Mouse (Mus musculus) embryonic facial prominence, embryonic 14.5 days (tissue): Measurements from ENCODE around the gene Rab3gap2. TPM values are rescaled to one million over a fixed set of nuclear protein-coding genes. Genes with fewer than 3 reads are reported as not detected.

ENCODE experiments used
- ATAC-seq: fragments of 200-750 bp; cut with Nextera tagmentation; 2 replicates; pipeline ENCODE4 v1.8.0; 2017; ENCODE audit warnings: low read depth, moderate number of reproducible peaks, moderate TSS enrichment
- DNase-seq: peaks from one replicate; pipeline ENCODE4 v3.0.0-alpha.2; 2015; ENCODE audit warnings: low spot score
- H3K27ac ChIP-seq: fragments of 300-500 bp; sonication (generic); replicated peaks from 2 replicates; pipeline ENCODE4 v1.5.1; 2014; ENCODE audit warnings: low read depth, mild to moderate bottlenecking, low read length, moderate library complexity
- H3K27me3 ChIP-seq: fragments of 300-500 bp; sonication (generic); replicated peaks from 2 replicates; pipeline ENCODE4 v1.6.1; 2014; ENCODE audit warnings: low read length; ENCODE audit not compliant: control insufficient read depth, insufficient read depth
- H3K36me3 ChIP-seq: fragments of 300-500 bp; sonication (generic); 2 replicates; pipeline ENCODE4 v1.6.1; 2014; ENCODE audit warnings: low read length, mixed read lengths; ENCODE audit not compliant: control insufficient read depth, insufficient read depth
- H3K4me1 ChIP-seq: fragments of 300-500 bp; sonication (generic); 2 replicates; pipeline ENCODE4 v1.6.1; 2014; ENCODE audit warnings: antibody characterized with exemption, low read length; ENCODE audit not compliant: control insufficient read depth, insufficient read depth
- H3K4me2 ChIP-seq: fragments of 300-500 bp; sonication (generic); 2 replicates; pipeline ENCODE4 v1.6.1; 2014; ENCODE audit warnings: low read depth, mild to moderate bottlenecking, low read length, moderate library complexity, mixed read lengths
- H3K4me3 ChIP-seq: fragments of 300-500 bp; sonication (generic); 2 replicates; pipeline ENCODE4 v1.5.1; 2014; ENCODE audit warnings: low read depth, mild to moderate bottlenecking, low read length
- H3K9ac ChIP-seq: fragments of 300-500 bp; sonication (generic); 2 replicates; pipeline ENCODE4 v1.6.1; 2014; ENCODE audit warnings: low read depth, mild to moderate bottlenecking, low read length, moderate library complexity, mixed read lengths
- H3K9me3 ChIP-seq: fragments of 300-500 bp; sonication (generic); 2 replicates; pipeline ENCODE4 v1.6.1; 2016; ENCODE audit warnings: low read length; ENCODE audit not compliant: control insufficient read depth
- WGBS: fragments of 180-500 bp; shearing (Covaris S2); extraction: QIAGEN DNeasy Blood & Tissue Kit; methylation state at CpG from one replicate; pipeline ENCODE4 v1.1.7; 2014; 5-methylcytosine and 5-hydroxymethylcytosine counted together
- polyA plus RNA-seq: library from polyadenylated mRNA; unstranded; fragments of >200 nt; fragmentation: Nextera tagmentation; extraction: Ambion mirVana; gene quantifications from 2 replicates; pipeline ENCODE4 v1.2.1, GENCODE M21; 2014

The Rab3gap2 gene
- 23.9 and 24.2 TPM in 2 replicates for polyA plus RNA-seq

DNA sequence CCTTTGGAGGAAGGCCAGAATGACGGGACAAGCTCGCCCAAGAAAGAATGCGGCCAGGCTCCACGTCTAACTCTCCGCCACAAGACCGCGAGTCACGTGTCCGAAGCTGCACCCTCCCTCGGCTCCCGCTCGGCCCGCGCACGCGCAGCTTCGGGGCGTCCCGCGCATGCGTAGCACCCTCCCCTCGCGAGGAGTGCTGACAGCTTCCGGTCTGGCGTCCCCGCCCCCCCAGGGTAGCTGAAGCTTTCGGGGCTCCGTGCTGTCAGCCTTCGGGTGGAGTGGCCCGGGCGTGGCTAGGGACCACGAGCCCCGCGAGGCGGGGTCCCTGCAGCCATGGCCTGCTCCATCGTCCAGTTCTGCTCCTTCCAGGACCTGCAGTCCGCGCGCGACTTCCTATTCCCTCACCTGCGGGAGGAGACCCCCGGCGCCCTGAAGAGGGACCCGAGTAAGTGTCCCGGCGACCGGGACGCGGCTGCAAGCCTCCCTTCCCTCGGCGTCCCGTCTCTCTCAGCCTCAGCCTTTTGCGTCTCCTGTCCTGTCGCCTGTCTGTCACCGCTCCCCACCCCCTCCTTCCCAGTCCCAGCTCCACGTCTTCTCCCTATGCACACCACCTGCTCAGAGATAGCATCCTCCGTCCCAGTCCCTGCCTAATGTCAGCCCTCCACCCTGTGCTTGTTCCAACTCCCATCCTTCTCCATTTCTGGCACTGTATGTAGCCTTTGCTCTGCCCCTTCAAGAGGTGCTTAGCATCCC is at the start of gene Rab3gap2:
Rab3gap2 (plus strand) TSS at position 209 of the 753 bp plus-strand sequence.
- Histone ChIP-seq H3K36me3 (peaks cover 4% of the 10 kb centered on the region; the same call in 1 of the 2 replicates), H3K27ac (peak within 1 kb of the TSS; percentile 71), H3K4me2 (peak within 1 kb of the TSS; percentile 86), H3K4me1 (peaks cover 18% of the 10 kb centered on the region; the same call in 1 of the 2 replicates), H3K27me3 (no peaks in the 10 kb centered on the region), H3K4me3 (peak within 1 kb of the TSS; percentile 96), H3K9ac (peak within 1 kb of the TSS; percentile 92), H3K9me3 (no peaks in the 10 kb centered on the region)
- DNase-seq (peak; percentile 97), ATAC-seq (peak; percentile 96)
- under 1% methylated on average over 37 of the region's 57 CpGs for WGBS

DNA sequence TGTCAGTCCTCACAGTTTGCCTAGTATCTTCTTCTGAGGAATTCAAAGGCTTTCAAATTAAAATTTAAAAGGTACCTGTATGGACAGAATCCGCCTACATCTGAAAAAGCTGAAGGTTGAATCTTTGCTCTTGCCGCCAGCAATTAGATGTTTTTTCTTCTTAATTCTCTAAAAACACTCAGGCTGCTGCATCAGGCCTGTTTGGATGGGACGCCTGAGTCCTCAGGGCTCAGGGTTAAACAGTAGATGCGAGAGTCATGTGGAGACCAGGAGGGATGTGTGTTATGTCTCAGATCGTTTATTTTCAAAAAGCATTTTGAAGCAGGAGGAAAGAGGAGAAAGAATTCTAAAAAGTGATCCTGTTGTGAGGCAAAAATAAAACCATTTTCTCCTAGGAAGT is 30.3 kb upstream of the Rab3gap2 start:
- 79% methylated on average over 5 of the region's 5 CpGs for WGBS
- no peaks in the 10 kb centered on the region for H3K27me3 ChIP-seq
- H3K4me1 ChIP-seq: no peaks in the 10 kb centered on the region
- no peaks in the 10 kb centered on the region for H3K36me3 ChIP-seq
- no peak overlapping the region for H3K4me2 ChIP-seq
- ATAC-seq (no peak), DNase-seq (no peak)
- no peak overlapping the region for H3K27ac ChIP-seq
- no peak overlapping the region for H3K4me3 ChIP-seq
- no peak overlapping the region for H3K9ac ChIP-seq
- H3K9me3 ChIP-seq: 0 out of 2 replicates have a peak, but pooled peaks cover 3% of the 10 kb centered on the region

GRCm38 (mm10) chr1:185177860-185178259 is 26.1 kb upstream of the Rab3gap2 start:
- 86% methylated on average over 6 of the region's 6 CpGs for WGBS
- no peaks in the 10 kb centered on the region for H3K36me3 ChIP-seq
- ATAC-seq (no peak), DNase-seq (no peak)
- H3K27me3 ChIP-seq: no peaks in the 10 kb centered on the region
- no peaks in the 10 kb centered on the region for H3K4me1 ChIP-seq
- no peak overlapping the region for H3K4me2 ChIP-seq
- H3K4me3 ChIP-seq: no peak overlapping the region
- no peak overlapping the region for H3K9ac ChIP-seq
- H3K9me3 ChIP-seq: 0 out of 2 replicates have a peak, but pooled peaks cover 3% of the 10 kb centered on the region
- H3K27ac ChIP-seq: no peak overlapping the region

- ATAC-seq (no peak; the same call in 1 of the 2 replicates), DNase-seq (peak; percentile 73)
- no peak overlapping the region for H3K9ac ChIP-seq
- H3K4me3 ChIP-seq: no peak overlapping the region
- peak overlapping the region; percentile 26; the same call in 1 of the 2 replicates for H3K4me2 ChIP-seq
- no peak overlapping the region; the same call in 1 of the 2 replicates for H3K27ac ChIP-seq
- WGBS: 28% methylated on average over 9 of the region's 9 CpGs
- no peaks in the 10 kb centered on the region for H3K9me3 ChIP-seq
- H3K4me1 ChIP-seq: peaks cover 3% of the 10 kb centered on the region; the same call in 1 of the 2 replicates
- no peaks in the 10 kb centered on the region for H3K36me3 ChIP-seq
- H3K27me3 ChIP-seq: no peaks in the 10 kb centered on the region
Observed at GRCm38 (mm10) chr1:185183591-185184330, 20.2 kb upstream of the Rab3gap2 start.

DNA sequence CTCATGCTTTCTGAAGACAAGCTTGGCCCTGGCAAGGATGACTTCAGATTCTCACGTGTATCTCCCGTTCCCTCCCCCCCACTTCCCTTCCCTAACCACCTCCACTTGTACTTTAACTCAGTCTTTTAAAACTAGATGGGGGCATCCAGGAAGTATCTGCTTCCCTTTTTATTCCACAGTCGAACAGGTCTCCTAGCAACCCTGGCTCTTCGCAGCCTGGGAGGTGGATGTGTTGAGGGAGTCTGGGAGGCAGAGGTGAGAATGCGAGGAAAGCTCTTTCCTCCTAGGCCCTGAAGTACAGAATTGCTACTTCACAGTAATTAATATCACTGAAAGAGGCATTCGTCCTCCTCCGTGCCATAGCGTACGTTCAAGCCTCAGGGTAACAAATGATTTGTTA is 18.4 kb upstream of the Rab3gap2 start:
- H3K27me3 ChIP-seq: no peaks in the 10 kb centered on the region
- H3K9ac ChIP-seq: no peak overlapping the region
- H3K27ac ChIP-seq: no peak overlapping the region
- ATAC-seq (no peak), DNase-seq (no peak)
- H3K4me3 ChIP-seq: no peak overlapping the region
- no peaks in the 10 kb centered on the region for H3K9me3 ChIP-seq
- 63% methylated on average over 9 of the region's 9 CpGs for WGBS
- no peak overlapping the region for H3K4me2 ChIP-seq
- peaks cover 3% of the 10 kb centered on the region; the same call in 1 of the 2 replicates for H3K4me1 ChIP-seq
- H3K36me3 ChIP-seq: no peaks in the 10 kb centered on the region

DNA sequence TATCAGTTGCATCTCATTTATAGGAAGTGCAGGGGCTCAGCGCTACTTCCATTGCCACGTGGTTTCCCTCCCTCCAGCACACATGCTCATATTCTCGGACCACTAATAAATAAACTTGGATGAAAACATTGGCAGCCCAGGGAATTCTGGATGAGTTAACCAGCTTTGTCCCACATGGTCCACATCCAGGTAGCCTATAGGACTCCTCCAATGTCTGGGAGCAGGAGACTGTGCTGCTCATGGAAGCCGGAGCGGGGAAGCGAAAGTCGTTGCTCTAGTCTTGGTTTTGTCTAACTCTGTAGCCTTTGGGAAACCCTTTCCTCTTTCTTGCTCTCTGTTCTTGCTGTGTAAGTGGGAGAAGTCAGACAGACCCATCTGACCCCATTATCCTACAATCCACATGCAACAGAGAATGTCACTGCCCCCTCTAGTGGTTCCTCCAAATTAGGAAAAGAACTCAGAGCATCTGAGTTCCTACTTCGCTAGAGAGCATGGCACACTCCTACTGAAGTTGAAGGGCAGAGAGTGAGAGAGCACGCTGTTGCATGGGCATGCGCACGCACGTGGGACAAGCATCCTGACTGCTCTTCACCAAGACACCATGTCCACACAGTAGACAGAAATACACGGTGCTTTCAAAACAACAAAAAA is 16.7 kb upstream of the Rab3gap2 start:
- WGBS: 64% methylated on average over 13 of the region's 13 CpGs

DNA sequence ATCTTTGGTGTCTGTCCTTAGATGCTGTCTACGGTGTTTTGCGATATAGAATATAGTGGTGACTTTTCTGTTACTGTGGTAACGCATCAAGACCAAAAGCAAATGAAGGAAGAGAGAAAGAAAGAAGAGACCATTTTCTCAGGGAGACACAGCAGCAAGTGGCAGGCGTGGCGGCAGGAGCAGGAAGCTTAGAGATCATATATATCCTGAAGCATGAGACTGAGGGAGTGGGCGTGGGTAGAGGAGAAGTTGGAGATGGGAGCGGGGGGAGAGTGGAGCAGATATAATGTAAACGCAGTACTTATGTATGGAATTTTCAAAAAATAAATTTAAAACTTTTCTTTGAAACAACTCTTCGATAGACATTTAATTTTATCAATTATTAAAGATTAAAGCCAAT is 14.0 kb upstream of the Rab3gap2 start:
- DNase-seq: no peak
- no peak overlapping the region for H3K4me3 ChIP-seq
- no peak overlapping the region for H3K9ac ChIP-seq
- no peaks in the 10 kb centered on the region for H3K9me3 ChIP-seq
- ATAC-seq: no peak
- H3K36me3 ChIP-seq: no peaks in the 10 kb centered on the region
- H3K27me3 ChIP-seq: no peaks in the 10 kb centered on the region
- H3K27ac ChIP-seq: no peak overlapping the region
- H3K4me2 ChIP-seq: no peak overlapping the region
- no peaks in the 10 kb centered on the region for H3K4me1 ChIP-seq
- 78% methylated on average over 9 of the region's 9 CpGs for WGBS

More for the DNA sequence above, 16.7 kb upstream of the Rab3gap2 start:
- Histone ChIP-seq H3K4me2 (no peak overlapping the region), H3K9me3 (no peaks in the 10 kb centered on the region), H3K4me3 (no peak overlapping the region), H3K9ac (no peak overlapping the region), H3K36me3 (no peaks in the 10 kb centered on the region), H3K27me3 (no peaks in the 10 kb centered on the region), H3K27ac (no peak overlapping the region), H3K4me1 (peaks cover 3% of the 10 kb centered on the region; the same call in 1 of the 2 replicates)
- ATAC-seq (no peak; the same call in 1 of the 2 replicates), DNase-seq (peak; percentile 66)

DNA sequence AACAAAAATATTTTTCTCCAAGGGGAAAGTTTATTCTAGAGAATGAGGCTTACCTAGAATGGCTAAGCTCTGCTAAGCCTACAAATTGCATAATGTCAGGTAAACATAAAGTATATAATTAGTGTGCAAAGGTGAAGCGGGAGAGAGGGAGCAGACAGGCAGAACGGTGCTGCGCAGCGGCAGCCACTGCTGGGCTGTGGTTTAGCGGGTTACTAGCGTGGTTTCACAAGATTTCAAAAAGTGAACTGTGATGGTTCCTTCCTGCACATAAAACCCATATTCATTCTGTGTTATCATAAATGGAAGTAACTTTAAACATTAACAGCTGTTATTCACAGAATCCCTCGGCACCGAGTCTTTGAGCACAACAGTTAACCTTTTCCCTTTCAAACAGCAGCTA is 11.8 kb upstream of the Rab3gap2 start:
- no peak overlapping the region for H3K4me3 ChIP-seq
- H3K27me3 ChIP-seq: no peaks in the 10 kb centered on the region
- no peak overlapping the region for H3K27ac ChIP-seq
- H3K9me3 ChIP-seq: no peaks in the 10 kb centered on the region
- H3K9ac ChIP-seq: no peak overlapping the region
- DNase-seq (no peak), ATAC-seq (no peak)
- H3K36me3 ChIP-seq: no peaks in the 10 kb centered on the region
- 54% methylated on average over 8 of the region's 8 CpGs for WGBS
- H3K4me2 ChIP-seq: no peak overlapping the region
- H3K4me1 ChIP-seq: no peaks in the 10 kb centered on the region
